Mouse (Mus musculus) intestine, postnatal 0 days (tissue): ENCODE results near the gene Btd. TPM values are rescaled to one million over a fixed set of nuclear protein-coding genes. Genes with fewer than 3 reads are reported as not detected.

Experiments used
- ATAC-seq: fragments of 200-750 bp; cut with Nextera tagmentation; 2 replicates; pipeline ENCODE4 v1.8.0; 2017; ENCODE audit warnings: mild to moderate bottlenecking, moderate TSS enrichment, moderate library complexity
- H3K27ac ChIP-seq: fragments of 300-500 bp; sonication (generic); 2 replicates; pipeline ENCODE4 v1.5.1; 2014; ENCODE audit warnings: mild to moderate bottlenecking, low read depth, low read length, moderate library complexity
- H3K27me3 ChIP-seq: fragments of 300-500 bp; sonication (generic); replicated peaks from 2 replicates; pipeline ENCODE4 v1.6.1; 2014; ENCODE audit warnings: low read length, mixed read lengths; ENCODE audit not compliant: control insufficient read depth, insufficient read depth
- H3K36me3 ChIP-seq: fragments of 300-500 bp; sonication (generic); 2 replicates; pipeline ENCODE4 v1.6.1; 2014; ENCODE audit warnings: mild to moderate bottlenecking, moderate library complexity; ENCODE audit not compliant: control insufficient read depth, insufficient read depth
- H3K4me1 ChIP-seq: fragments of 300-500 bp; sonication (generic); replicated peaks from 2 replicates; pipeline ENCODE4 v1.6.1; 2014; ENCODE audit warnings: antibody characterized with exemption, low read length, mixed read lengths; ENCODE audit not compliant: control insufficient read depth, insufficient read depth
- H3K4me2 ChIP-seq: fragments of 300-500 bp; sonication (generic); replicated peaks from 2 replicates; pipeline ENCODE4 v1.6.1; 2014; ENCODE audit warnings: low read depth, mild to moderate bottlenecking, moderate library complexity
- H3K4me3 ChIP-seq: fragments of 300-500 bp; sonication (generic); 2 replicates; pipeline ENCODE4 v1.5.1; 2014; ENCODE audit warnings: low read depth, low read length
- H3K9ac ChIP-seq: fragments of 300-500 bp; sonication (generic); 2 replicates; pipeline ENCODE4 v1.6.1; 2014; ENCODE audit warnings: mild to moderate bottlenecking, low read depth, low read length
- H3K9me3 ChIP-seq: fragments of 300-500 bp; sonication (generic); 2 replicates; pipeline ENCODE4 v1.6.1; 2016; ENCODE audit warnings: mixed run types; ENCODE audit not compliant: control insufficient read depth
- CTCF ChIP-seq: sonication (generic); IDR thresholded peaks from 2 replicates; pipeline ENCODE4 v1.5.1; 2016; ENCODE audit warnings: low read depth, mild to moderate bottlenecking, control low read depth, antibody characterized with exemption, moderate library complexity
- WGBS: fragments of 180-500 bp; shearing (Covaris S2); extraction: QIAGEN DNeasy Blood & Tissue Kit; methylation state at CpG from one replicate; pipeline ENCODE4 v1.1.7; 2014; 5-methylcytosine and 5-hydroxymethylcytosine counted together
- polyA plus RNA-seq: library from polyadenylated mRNA; unstranded; fragments of >200 nt; fragmentation: Nextera tagmentation; extraction: Ambion mirVana; gene quantifications from 2 replicates; pipeline ENCODE4 v1.2.1, GENCODE M21; 2015

Gene Btd
- polyA plus RNA-seq, 1 experiment from 2014 or later: 45.5 TPM

- Histone ChIP-seq H3K36me3 (no peaks in the 10 kb centered on the region), H3K9me3 (no peaks in the 10 kb centered on the region), H3K27me3 (no peaks in the 10 kb centered on the region), H3K4me2 (no peak overlapping the region), H3K27ac (no peak overlapping the region), H3K4me3 (no peak overlapping the region), H3K9ac (no peak overlapping the region), H3K4me1 (no peaks in the 10 kb centered on the region)
- TF ChIP-seq CTCF: no peak
- ATAC-seq: no peak
- WGBS: 87% methylated on average over 10 of the region's 10 CpGs
Measured at GRCm38 (mm10) chr14:31685680-31686079, 44.9 kb downstream of the Btd start.

- no peak for TF ChIP-seq CTCF
- Histone ChIP-seq H3K4me2 (no peak overlapping the region), H3K4me3 (no peak overlapping the region), H3K27me3 (no peaks in the 10 kb centered on the region), H3K9ac (no peak overlapping the region), H3K9me3 (no peaks in the 10 kb centered on the region), H3K36me3 (no peaks in the 10 kb centered on the region), H3K27ac (no peak overlapping the region), H3K4me1 (no peaks in the 10 kb centered on the region)
- no peak for ATAC-seq
- 88% methylated on average over 1 of the region's 1 CpGs for WGBS
Measured at GRCm38 (mm10) chr14:31686231-31686630, 45.4 kb downstream of the Btd start.

GRCm38 (mm10) chr14:31692536-31692935 is 51.7 kb downstream of the Btd start:
- no peaks in the 10 kb centered on the region for H3K9me3 ChIP-seq
- TF ChIP-seq CTCF: no peak
- ATAC-seq: no peak
- H3K4me3 ChIP-seq: no peak overlapping the region
- no peaks in the 10 kb centered on the region for H3K27me3 ChIP-seq
- peaks cover 8% of the 10 kb centered on the region for H3K36me3 ChIP-seq
- H3K27ac ChIP-seq: no peak overlapping the region
- no peaks in the 10 kb centered on the region for H3K4me1 ChIP-seq
- no peak overlapping the region for H3K4me2 ChIP-seq
- no peak overlapping the region for H3K9ac ChIP-seq
- 87% methylated on average over 6 of the region's 6 CpGs for WGBS

GRCm38 (mm10) chr14:31696206-31696984 is 55.6 kb downstream of the Btd start:
- 86% methylated on average over 9 of the region's 9 CpGs for WGBS
- Histone ChIP-seq H3K27ac (no peak overlapping the region), H3K9me3 (no peaks in the 10 kb centered on the region), H3K4me3 (no peak overlapping the region), H3K4me2 (no peak overlapping the region), H3K27me3 (no peaks in the 10 kb centered on the region), H3K9ac (no peak overlapping the region), H3K36me3 (peaks cover 21% of the 10 kb centered on the region), H3K4me1 (no peaks in the 10 kb centered on the region)
- no peak for TF ChIP-seq CTCF
- no peak for ATAC-seq

- no peak for ATAC-seq
- Histone ChIP-seq H3K36me3 (peaks cover 26% of the 10 kb centered on the region), H3K4me1 (no peaks in the 10 kb centered on the region), H3K27ac (no peak overlapping the region), H3K27me3 (no peaks in the 10 kb centered on the region), H3K9me3 (no peaks in the 10 kb centered on the region), H3K4me3 (no peak overlapping the region), H3K4me2 (no peak overlapping the region), H3K9ac (no peak overlapping the region)
- WGBS: 86% methylated on average over 3 of the region's 3 CpGs
- TF ChIP-seq CTCF: no peak
Measured at GRCm38 (mm10) chr14:31696985-31697303, 56.1 kb downstream of the Btd start.

GRCm38 (mm10) chr14:31697346-31697745 is 56.5 kb downstream of the Btd start:
- no peak for ATAC-seq

More at GRCm38 (mm10) chr14:31697346-31697745, 56.5 kb downstream of the Btd start:
- no peak for TF ChIP-seq CTCF
- H3K27me3 ChIP-seq: no peaks in the 10 kb centered on the region
- H3K9ac ChIP-seq: no peak overlapping the region
- no peaks in the 10 kb centered on the region for H3K9me3 ChIP-seq
- no peak overlapping the region for H3K4me3 ChIP-seq
- peaks cover 30% of the 10 kb centered on the region for H3K36me3 ChIP-seq
- no peak overlapping the region for H3K27ac ChIP-seq
- no peaks in the 10 kb centered on the region for H3K4me1 ChIP-seq
- H3K4me2 ChIP-seq: no peak overlapping the region
- WGBS: 92% methylated on average over 3 of the region's 3 CpGs
